Mouse (Mus musculus) naive thymus-derived CD4-positive, alpha-beta T cell, adult 2 months (primary cell): ENCODE data around the gene Fpgt.

Experiments used
- DNase-seq: peaks from one replicate; pipeline ENCODE4 v3.0.0-alpha.2; 2011; ENCODE audit warnings: low read depth

Gene Fpgt

DNA sequence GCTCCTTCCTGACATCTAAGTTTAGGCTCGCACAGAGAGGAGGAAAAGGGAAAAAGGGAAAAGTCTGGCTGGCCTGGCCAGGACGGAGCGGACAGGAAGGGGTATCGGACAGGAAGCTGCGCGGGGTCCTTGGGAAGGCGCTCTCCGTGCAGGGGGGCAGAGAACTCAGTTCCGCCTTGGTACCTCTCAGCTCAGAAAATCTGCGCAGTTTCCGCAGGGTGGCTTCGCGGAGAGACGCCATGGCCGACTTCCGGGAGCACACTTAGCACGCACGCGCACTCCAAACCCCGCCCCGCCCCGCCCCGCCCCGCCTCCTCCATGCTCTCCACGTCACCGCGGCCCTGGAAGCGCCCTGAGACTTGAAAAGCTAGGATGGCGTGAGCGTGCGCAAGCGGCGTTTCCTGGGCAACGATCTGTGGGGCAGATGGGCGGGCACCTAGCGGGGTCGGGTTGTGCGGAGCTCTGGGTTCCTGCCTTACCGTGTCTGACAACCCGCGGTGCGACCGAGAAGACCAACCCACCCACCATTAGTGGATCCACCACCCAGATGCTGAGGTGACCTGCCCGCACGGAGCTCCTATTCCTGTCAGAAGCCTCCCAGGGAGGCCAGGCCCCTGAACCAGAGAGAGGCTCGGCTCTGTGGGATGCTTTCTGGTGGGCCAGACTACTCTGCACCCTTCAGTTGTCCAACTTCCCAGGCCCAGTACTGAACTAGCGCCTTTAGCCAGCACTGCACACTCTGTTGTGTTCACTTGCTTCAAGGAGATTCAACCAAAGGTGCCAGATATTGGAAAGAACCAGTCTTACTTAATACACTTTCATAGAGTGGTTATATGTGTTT lies at the start of gene Fpgt, which contains the start of gene Lrriq3:
Fpgt (minus strand) TSS at position 288 of the 841 bp plus-strand sequence.
Lrriq3 (plus strand) TSS at position 319 of the 841 bp plus-strand sequence.
- DNase-seq, result peak; percentile 93

DNA sequence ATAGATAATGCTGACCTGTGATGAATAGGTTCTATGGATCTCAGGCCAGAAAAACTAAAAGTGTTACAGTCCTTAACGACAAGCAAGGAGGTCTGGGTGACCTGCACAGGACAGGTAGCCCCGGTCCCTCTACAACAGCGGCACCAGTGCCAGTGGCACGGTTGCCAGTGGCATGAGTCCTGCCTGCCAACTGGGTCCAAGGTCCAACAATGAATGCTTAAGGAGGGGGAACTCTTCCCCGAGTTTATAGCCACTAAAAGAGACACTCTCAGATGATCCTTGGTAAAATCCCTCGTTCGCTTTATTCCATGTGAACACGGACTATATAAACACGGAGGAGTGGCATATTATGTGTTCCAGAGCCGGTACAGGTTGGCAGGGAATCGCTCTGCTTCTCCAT lies 47.8 kb upstream of the Fpgt start:
- DNase-seq, result no peak

DNA sequence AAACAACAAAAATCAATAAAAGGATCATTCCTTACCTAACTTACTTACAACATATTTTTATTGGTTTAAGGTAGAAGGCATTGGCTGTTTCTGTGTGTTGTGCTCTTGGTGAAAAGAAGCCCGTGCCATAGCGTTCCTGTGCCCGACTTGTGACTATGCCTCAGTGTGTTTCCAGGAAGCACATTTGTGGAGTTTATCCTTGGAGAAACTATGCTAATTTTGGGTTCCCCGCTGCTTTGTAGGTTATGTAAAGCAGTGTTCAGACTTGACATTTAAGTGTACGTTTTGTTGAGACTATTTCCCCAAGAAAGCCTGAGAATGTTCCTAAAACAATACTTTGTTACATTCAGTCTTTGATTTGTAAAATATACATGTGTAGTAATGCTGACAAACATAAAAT lies 44.5 kb upstream of the Fpgt start:
- no peak for DNase-seq

DNA sequence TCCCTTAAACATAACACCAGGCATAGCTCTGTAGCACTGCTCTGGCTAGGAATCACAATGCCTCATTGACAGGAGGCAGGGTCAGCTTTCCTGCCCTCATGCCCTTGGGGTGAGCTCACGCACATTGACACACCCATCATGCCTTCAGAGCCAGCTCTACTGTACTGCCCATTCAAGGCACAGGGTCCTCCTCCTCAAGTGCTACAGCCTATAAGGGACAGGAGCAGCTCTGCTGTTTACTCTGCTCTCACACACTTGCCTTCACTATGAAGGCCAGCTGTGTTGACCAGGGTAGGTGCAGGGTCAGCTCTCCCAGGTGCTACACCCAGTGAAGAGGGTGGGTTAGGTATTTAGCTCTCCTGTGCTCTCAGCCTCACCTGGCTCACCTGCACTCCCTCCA lies 12.8 kb upstream of the Fpgt start:
- DNase-seq, result no peak

DNA sequence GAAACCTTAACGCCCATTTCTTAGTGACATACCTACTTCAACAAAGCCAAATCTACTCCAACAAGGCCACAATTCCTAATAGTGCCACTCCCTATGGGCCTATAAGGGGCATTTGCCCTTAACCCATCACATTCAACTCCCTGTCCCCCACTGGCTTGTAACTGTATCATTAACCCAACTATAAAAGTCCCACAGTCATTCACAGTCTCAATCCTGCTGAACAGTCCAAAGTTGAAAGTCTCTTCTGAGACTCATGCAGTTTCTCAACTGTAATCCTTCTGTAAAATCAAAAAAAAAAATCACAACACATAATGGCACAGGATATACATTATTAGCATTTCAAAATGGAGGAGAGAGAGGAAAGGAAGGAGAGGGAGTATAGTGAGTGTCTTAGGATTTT lies 6.1 kb upstream of the Fpgt start:
- DNase-seq, result no peak

DNA sequence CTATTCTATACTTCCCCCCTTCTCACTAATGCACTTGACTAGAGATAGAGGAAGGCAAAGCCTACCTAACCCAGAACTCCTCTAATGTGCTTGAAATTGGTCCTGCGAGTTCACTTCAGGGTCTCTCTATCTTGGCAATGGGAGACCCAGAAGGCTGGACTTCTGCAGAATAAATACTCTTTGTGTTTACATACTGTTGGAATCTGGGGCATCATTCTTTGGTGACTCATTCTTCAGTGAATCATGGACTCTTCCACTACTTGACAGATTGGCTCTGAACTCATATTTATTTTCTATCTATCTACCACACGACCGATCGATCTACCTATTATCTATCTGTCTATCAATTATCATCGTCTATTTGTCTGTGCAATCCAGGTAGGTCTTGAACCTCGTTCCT lies 1.1 kb downstream of the Fpgt start:
- peak; percentile 16 for DNase-seq

DNA sequence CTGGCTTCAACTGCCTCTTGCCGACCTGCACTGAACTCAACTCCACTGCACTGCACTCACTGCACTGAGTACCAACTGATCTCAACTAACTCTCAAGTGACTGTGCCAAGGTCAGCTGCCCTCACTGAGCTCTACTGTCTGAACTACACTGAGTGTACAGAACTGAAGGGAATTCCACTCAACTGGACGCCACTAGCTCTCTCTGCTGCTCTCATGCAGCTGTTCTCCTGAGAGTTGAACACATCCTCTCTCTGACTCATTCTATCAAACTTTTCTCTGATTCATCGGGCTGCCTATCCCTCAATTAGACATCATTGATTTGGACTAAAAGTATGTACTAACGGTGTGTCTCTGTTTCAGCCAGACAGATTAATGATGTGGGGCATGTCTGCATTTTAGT lies 15.3 kb downstream of the Fpgt start:
- DNase-seq, result no peak

DNA sequence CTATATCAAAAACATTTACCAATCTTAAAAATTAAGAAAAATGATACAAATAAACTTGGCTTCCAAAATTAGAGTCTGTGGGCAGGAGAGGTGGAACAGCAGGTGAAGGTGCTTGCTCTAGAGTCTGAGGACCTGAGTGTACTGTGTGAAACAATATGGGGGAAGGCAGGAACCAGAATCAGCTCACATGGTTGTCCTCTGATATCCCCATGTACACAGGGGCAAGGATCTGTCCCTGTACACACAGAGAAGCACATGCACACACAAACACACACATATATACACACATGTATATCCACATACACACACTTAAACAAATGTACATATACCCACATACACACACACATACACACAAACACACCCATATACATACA lies 33.8 kb downstream of the Fpgt start:
- no peak for DNase-seq

DNA sequence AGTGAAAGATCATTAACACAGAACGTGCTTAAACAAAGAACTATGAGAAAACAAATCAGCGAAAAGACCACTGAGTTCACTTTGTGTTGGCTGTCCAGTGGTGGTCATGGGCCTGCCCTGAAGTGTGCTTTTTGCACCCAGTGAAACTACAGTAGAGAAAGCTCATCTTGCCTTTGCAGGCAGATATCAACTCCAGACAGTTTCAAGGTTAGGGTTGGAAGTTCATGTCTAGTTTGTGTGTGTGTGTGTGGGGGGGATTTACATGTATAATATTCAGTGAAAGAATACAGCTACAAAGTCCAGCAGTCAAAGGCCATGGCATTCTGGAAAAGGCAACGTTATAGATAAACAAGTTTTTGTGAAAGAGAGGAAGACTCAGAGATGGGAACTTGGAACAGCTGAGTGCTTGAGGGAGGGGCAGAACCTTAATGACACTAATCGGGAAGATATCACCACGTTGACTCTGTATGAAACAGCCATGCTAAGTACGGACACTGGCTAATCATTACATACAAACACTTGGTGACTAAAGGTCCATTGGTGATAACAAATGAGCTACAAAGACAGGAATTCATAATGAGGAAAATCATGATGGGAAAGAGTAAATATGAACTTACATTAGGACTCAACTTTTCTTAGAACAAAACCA lies 34.3 kb downstream of the Fpgt start:
- no peak for DNase-seq

DNA sequence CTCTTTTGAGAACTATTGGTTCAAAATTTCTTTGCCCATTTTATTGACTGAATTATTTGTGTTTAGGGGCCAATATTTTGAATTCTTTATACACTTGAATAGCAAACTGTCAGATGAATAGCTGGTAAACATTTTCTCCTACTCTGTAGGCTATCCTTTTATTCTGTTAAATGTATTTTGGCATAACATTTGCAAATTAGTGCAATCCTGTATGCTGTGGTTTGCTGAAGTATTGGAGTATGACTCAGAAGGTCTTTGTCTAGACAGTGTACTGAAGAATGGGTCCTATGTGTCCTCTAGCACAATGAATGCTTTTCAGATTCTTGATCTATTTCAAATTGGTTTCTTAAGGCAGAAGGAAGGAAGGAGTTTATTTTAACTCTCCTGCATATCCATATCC lies 35.6 kb downstream of the Fpgt start:
- DNase-seq, result no peak

DNA sequence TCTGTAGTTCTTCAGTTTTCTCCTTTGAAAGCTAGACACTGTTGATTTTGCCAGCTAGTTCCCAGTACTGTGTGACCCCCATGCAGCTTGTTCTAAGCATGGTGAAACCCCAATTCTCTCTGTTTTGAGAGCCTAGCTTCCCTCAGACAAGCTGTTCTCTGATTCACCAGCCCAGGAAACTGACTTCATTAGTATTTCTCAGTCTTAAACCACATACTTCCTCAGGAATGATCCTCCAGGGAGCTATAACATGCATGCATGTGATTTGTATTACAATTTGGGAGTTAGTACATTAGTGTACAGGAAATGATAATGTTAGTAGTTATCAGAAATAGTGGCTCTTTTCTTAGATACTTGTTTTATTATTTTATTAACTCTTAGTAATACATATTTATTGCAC lies 36.6 kb downstream of the Fpgt start:
- DNase-seq, result no peak

DNA sequence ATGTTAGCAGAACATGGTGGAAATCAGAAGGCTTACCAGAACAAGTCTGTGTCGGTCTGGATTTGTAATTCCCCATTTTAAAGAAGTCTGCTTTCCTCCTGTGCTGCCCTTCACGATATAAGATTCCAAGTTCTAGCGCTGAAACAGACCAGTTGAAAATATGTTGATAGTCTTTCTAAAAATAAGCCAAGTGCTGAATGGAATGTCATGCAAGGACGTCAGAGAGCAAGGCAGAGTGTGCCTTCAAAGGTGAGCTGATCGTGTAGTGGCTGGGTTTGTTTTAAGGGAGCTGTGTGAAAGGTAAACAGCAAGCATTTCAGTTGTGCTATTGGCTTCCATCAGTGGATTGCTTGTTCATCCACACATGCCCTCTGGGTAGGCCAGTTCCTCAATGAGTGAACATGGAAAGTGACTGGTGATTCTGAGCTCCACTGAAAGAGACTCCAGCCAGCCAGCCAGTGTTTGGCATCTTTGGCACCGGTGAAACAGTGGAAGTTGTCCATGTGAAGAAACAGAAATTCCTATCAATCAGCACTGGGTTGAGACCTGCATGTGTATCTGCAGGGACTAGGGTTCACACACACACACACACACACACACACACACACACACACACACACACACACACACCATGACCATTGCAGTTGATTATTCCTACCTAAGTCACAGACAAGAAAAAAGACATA lies 37.8 kb downstream of the Fpgt start, which contains the start of gene Tnni3k:
Tnni3k (minus strand) TSS at position 177 of the 686 bp plus-strand sequence.
- DNase-seq, result no peak

DNA sequence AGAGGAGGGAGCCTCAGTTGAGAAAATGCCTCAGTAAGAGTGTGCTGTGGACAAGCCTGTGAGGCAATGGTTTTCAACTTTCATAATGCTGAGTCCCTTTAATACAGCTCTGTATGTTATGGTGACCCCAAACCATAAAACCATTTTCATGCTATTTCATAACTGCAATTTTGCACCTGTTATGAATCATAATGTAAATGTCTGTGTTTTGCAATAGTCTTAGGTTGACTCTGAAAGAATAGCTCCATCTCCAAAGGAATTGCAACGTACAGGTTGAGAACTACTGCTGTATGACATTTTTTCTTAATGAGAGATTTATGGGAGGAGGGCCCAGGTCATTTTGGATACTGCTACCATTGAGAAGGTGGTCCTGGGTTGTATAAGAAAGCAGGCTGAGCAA lies 40.0 kb downstream of the Fpgt start:
- no peak for DNase-seq

DNA sequence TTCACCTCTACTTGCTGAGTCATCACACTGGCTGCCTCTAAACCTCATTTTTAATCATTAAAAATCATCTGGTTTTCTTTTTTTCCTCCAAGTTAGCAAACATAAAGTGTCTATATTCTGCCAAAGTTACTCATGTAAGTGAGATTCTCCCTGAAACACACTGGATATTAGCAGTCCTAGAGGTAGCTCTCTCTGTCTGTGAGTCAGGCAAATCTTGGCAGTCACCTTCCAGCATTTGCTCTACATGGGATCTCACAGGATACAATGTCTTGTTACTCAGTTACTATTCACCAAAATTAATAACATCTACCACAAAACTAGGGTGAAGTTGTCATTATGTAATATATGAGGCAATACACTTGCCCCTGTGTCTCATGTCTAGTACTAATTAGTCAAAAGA lies 41.2 kb downstream of the Fpgt start:
- DNase-seq, result no peak

DNA sequence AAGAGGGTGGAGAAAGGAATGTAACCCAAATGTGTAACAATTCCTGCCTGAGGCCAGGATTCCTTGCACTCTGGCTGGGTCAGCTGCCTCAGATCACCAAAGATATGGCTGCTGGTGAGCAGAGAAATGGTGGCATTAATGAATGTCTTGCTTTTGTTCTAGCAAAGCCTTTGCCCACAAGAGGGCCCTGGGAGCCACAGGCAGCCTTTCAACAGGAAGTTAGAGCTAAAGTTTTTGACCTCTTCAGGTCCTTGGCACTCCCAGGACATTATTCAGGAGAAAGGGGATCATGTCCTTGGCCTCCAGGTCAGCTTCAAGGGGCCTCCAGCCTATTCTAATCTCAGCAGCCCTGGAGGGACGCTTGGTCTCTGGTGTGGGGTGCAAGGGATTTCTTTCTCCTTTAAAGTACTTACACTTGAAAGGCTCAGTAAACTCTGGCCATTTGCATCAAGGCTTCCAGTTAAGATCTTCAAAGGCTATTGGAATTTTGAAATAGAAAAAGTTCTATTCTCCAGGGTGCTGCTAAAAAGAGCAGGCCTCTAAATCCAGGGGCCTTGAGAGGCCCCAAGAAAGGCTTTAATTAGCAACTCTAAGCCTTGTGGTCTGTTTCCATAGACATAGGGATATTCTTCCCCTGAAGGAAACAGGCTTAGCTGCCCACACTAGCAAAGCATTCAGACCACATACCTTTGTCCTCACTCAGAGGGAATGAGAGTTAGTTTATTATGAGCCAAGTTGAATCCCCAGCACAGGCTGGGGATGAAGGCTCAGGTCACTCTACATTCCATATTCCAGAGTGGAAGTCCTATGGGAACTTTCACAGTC lies 54.0 kb downstream of the Fpgt start:
- no peak for DNase-seq
